Mouse (Mus musculus): ENCODE measurements around the gene Manbal. TPM values are rescaled to one million over a fixed set of nuclear protein-coding genes. Genes with fewer than 3 reads are reported as not detected.

Gene Manbal
- total and polyA plus RNA-seq, 3 experiments, result 28.4 to 65.7 TPM; not detected in 1

DNA sequence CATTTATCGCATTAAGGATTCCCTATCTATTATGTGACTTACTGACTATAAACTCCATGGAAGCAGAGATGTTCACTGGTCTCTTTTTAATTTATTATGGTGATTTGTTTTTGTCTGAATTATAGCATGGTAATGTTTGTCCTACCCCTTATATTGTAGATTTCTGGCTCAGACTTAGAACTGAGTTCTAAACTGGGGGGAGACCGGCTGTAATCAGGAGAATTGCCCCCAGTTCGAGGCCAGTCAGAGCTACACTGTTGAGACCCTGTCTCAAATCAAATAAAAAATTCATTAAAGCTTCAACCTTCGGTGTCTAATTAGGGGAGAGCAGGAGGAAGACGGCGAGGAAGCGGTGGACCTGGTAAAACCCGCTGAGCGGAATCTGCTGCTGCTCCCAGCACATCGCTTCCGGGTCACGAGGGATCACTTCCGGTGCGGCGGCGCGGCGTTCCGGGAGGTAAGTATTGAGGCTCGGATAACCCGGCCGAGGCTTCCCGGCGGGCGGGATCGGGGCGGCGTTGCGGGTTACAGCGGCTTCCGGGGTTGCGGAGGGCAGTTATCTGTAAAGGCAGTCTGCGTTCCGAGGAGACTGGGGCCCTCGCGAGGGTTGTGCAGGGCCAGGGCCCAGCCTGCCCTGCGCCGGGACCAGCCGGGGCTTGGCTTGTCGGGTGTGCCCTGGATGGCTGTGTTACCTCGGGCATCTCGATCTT is at the start of gene Manbal (continued):
- TF ChIP-seq GABPA (IDR thresholded peaks at IDR 0.05; ENCODE audit: low read depth, low read length), result no peak
- TF ChIP-seq MAX (IDR thresholded peaks at IDR 0.05; ENCODE audit: low read length), result peak; percentile 33; the same call in 1 of the 2 replicates
- no peak for TF ChIP-seq ZKSCAN1 (IDR thresholded peaks at IDR 0.05; ENCODE audit: low read depth, low read length)
- TF ChIP-seq TCF12 (IDR thresholded peaks at IDR 0.05; ENCODE audit: low read depth, low read length), result peak; percentile 62
- TF ChIP-seq RCOR1 (IDR thresholded peaks at IDR 0.05; ENCODE audit: low read depth, low read length), result peak; percentile 21; the same call in 1 of the 2 replicates

DNA sequence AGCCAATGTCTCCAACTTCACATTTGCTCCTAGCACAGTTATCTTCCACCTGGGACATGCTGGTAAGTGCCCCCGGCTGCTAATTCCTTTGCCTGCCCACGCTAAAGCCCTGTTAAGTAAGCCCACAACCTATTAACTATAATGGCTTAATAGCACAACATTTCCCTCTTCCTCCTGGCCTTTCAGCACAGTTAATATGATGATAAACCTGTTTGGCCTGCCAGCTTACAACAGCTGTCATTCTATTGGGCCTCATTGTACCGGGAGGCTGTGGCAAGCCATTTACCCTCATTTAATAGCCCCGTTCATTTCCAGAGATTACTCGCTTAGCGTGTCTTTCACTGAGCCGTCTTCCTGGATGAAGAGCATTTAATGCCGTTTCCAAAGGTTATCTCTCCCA is 47.3 kb upstream of the Manbal start:
- no peak for DNase-seq (ENCODE audit: low read depth, low spot score)
- Histone ChIP-seq H3K27me3 (ENCODE audit: control insufficient read depth in 1 of 2, insufficient read depth in 2 of 2, low read length in 2 of 2) (no peaks in the 10 kb centered on the region), H3K4me1 (ENCODE audit: control insufficient read depth in 1 of 2, insufficient read depth in 2 of 2, low read length in 2 of 2) (no peaks in the 10 kb centered on the region), H3K9me3 (replicated peaks; ENCODE audit: insufficient read depth, low read length) (no peaks in the 10 kb centered on the region), H3K36me3 (ENCODE audit: control insufficient read depth in 1 of 2, insufficient read depth in 2 of 2, low read length in 2 of 2) (peaks cover 0 to 19% of the 10 kb centered on the region in 2 experiments; a peak in 2 of 4 replicates), H3K9ac (ENCODE audit: control insufficient read depth, low read depth, low read length, poor library complexity, severe bottlenecking) (no peak overlapping the region), H3K79me2 (ENCODE audit: control insufficient read depth, insufficient read depth, low read length, poor library complexity) (no peaks in the 10 kb centered on the region), H3K27ac (ENCODE audit: control insufficient read depth, low read depth, low read length) (no peak overlapping the region), H3K4me3 (ENCODE audit: control insufficient read depth in 1 of 2, insufficient read depth in 1 of 2, low read depth in 2 of 2, low read length in 2 of 2) (no peak overlapping the region)
- no peak for TF ChIP-seq MAZ (IDR thresholded peaks at IDR 0.05; ENCODE audit: low read depth, low read length)
- TF ChIP-seq EP300 (IDR thresholded peaks at IDR 0.05; ENCODE audit: low read depth in 1 of 2, low read length in 2 of 2), result no peak
- TF ChIP-seq RAD21 (IDR thresholded peaks at IDR 0.05; ENCODE audit: low read depth, low read length), result no peak

DNA sequence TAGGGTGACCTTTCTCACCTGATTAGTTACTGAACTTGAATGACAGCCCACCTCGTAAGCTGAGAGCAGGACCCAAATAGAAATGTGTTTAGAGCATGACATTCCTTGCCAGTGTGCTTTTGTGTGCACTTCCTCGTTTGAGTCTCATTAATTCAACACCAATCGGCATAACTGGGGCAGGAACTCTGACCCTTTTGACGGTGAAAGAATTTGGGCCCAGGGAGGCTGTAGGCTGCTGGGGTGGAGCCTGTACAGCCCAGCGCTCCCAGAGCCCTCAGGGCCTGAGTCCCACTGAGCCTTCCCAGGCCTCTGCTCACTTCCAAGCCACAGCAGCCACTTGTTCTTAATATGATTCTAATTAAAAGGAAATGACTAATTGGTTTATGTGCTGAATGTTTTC is 46.5 kb upstream of the Manbal start:
- DNase-seq (ENCODE audit: low read depth, low spot score), result no peak
- Histone ChIP-seq H3K9ac (ENCODE audit: control insufficient read depth, low read depth, low read length, poor library complexity, severe bottlenecking) (no peak overlapping the region), H3K79me2 (ENCODE audit: control insufficient read depth, insufficient read depth, low read length, poor library complexity) (no peaks in the 10 kb centered on the region), H3K27me3 (ENCODE audit: control insufficient read depth in 1 of 2, insufficient read depth in 2 of 2, low read length in 2 of 2) (no peaks in the 10 kb centered on the region), H3K27ac (ENCODE audit: control insufficient read depth, low read depth, low read length) (no peak overlapping the region), H3K36me3 (ENCODE audit: control insufficient read depth in 1 of 2, insufficient read depth in 2 of 2, low read length in 2 of 2) (peaks cover 0 to 15% of the 10 kb centered on the region in 2 experiments; a peak in 2 of 4 replicates), H3K4me1 (ENCODE audit: control insufficient read depth in 1 of 2, insufficient read depth in 2 of 2, low read length in 2 of 2) (no peaks in the 10 kb centered on the region), H3K4me3 (ENCODE audit: control insufficient read depth in 1 of 2, insufficient read depth in 1 of 2, low read depth in 2 of 2, low read length in 2 of 2) (no peak overlapping the region), H3K9me3 (replicated peaks; ENCODE audit: insufficient read depth, low read length) (no peaks in the 10 kb centered on the region)
- no peak for TF ChIP-seq ELF1 (IDR thresholded peaks at IDR 0.05; ENCODE audit: low read depth, low read length)
- TF ChIP-seq POLR2AphosphoS2 (IDR thresholded peaks at IDR 0.05; ENCODE audit: low read length), result no peak
- TF ChIP-seq ZMIZ1 (IDR thresholded peaks at IDR 0.05; ENCODE audit: low read depth, low read length), result no peak
- TF ChIP-seq MXI1 (IDR thresholded peaks at IDR 0.05; ENCODE audit: low read depth, low read length), result no peak
- no peak for TF ChIP-seq ZNF384 (IDR thresholded peaks at IDR 0.05; ENCODE audit: low read depth, low read length)
- TF ChIP-seq MAX (IDR thresholded peaks at IDR 0.05; ENCODE audit: low read length), result no peak
- TF ChIP-seq HCFC1 (IDR thresholded peaks at IDR 0.05; ENCODE audit: low read depth, low read length), result no peak
- TF ChIP-seq GABPA (IDR thresholded peaks at IDR 0.05; ENCODE audit: low read depth, low read length), result no peak
- TF ChIP-seq TBP (IDR thresholded peaks at IDR 0.05; ENCODE audit: low read depth, low read length), result no peak
- TF ChIP-seq RAD21 (IDR thresholded peaks at IDR 0.05; ENCODE audit: low read depth, low read length), result no peak

All from MEL (cell line).